Comparison of ENCODE assay signal across 11 mouse cellular contexts in the genomic region with DNA sequence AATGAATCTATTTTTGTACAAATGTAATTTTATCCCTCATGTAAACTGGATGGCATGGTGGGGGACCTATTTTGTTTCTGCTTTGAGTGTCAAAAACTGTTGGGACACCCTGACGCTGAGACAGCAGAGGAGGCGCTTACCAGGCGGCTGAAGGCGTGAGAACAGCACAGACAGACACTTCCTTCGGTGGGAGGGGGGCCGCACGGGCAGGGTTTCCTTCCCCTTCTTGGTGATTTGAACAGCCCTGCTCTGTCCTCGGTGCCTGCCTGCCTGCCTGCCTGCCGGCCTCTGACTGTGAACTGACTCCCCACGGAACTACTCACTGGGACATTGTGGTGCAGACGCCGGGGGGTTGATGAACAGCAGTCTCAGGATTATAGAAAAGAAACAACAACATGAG.
DNase-seq lines count a peak whose midpoint lies in the region; ATAC-seq and TF ChIP-seq lines count a peak whose summit lies in the region.
"Had no signal": no experiment of that assay in that cellular context is flagged by ENCODE, and none has a peak within 500 bp of the region (broad histone marks: within the 10 kb centered on the region; RNA-seq: fewer than 3 reads in every experiment).

No protein-coding gene starts in this region.

- H3K9ac ChIP-seq in kidney, embryonic 14.5 days (ENCODE audit: low read depth, low read length), result no peak overlapping the region
- no peak overlapping the region for H3K9ac ChIP-seq in stomach, embryonic 14.5 days (replicated peaks; ENCODE audit: low read depth, low read length)
- no peak overlapping the region for H3K9ac ChIP-seq in stomach, postnatal 0 days (ENCODE audit: low read length)
- H3K9ac ChIP-seq: lung, embryonic 15.5 days had no signal

- no peak for ATAC-seq in kidney, embryonic 14.5 days (ENCODE audit: low FRiP score, low TSS enrichment)
- ATAC-seq in stomach, embryonic 14.5 days (ENCODE audit: insufficient number of reproducible peaks, insufficient read depth, low FRiP score, low read depth), result no peak
- no peak for ATAC-seq in stomach, postnatal 0 days (ENCODE audit: low FRiP score, low TSS enrichment)
- ATAC-seq in megakaryocyte, adult 5-6 weeks (ENCODE audit: poor library complexity, severe bottlenecking), result peak; percentile 55
- ATAC-seq: CD4-positive, CD25-positive, alpha-beta regulatory T cell, adult 4 months had no signal

- DNase-seq in kidney, adult 11 months, result peak; percentile 29
- DNase-seq in stomach, postnatal 0 days (ENCODE audit: low spot score), result no peak
- DNase-seq in kidney, postnatal 14 days, result peak; percentile 69
- DNase-seq in frontal cortex, postnatal 36 days (ENCODE audit: low spot score in 2 of 2), result no peak
- no peak for DNase-seq in embryo, embryonic 9.5 days (ENCODE audit: extremely low spot score)
- DNase-seq: adrenal gland, postnatal 14 days had no signal

- no peak overlapping the region for H3K27ac ChIP-seq in kidney, embryonic 14.5 days (ENCODE audit: low read depth, low read length)
- H3K27ac ChIP-seq in stomach, embryonic 14.5 days (ENCODE audit: low read length), result peak overlapping the region; percentile 39; the same call in 1 of the 2 replicates
- no peak overlapping the region for H3K27ac ChIP-seq in stomach, postnatal 0 days (replicated peaks)
- H3K27ac ChIP-seq: lung, embryonic 15.5 days had no signal

- no peak for TF ChIP-seq CTCF in stomach, postnatal 0 days (IDR thresholded peaks at IDR 0.05; ENCODE audit: low read depth)

- peaks cover 27% of the 10 kb centered on the region for H3K4me1 ChIP-seq in kidney, embryonic 14.5 days (ENCODE audit: control insufficient read depth, insufficient read depth, low read length)
- peaks cover 23% of the 10 kb centered on the region for H3K4me1 ChIP-seq in stomach, embryonic 14.5 days (ENCODE audit: control insufficient read depth, insufficient read depth, low read length)
- peaks cover 10% of the 10 kb centered on the region; the same call in 1 of the 2 replicates for H3K4me1 ChIP-seq in stomach, postnatal 0 days (replicated peaks; ENCODE audit: control insufficient read depth, insufficient read depth)

- H3K4me2 ChIP-seq in kidney, embryonic 14.5 days (replicated peaks; ENCODE audit: low read depth, low read length), result no peak overlapping the region
- no peak overlapping the region for H3K4me2 ChIP-seq in stomach, embryonic 14.5 days (replicated peaks; ENCODE audit: low read depth, low read length)
- H3K4me2 ChIP-seq in stomach, postnatal 0 days (replicated peaks; ENCODE audit: low read depth), result no peak overlapping the region
- H3K4me2 ChIP-seq: lung, embryonic 15.5 days had no signal

- no peak overlapping the region for H3K4me3 ChIP-seq in kidney, embryonic 14.5 days (ENCODE audit: low read length)
- H3K4me3 ChIP-seq in stomach, embryonic 14.5 days (ENCODE audit: low read depth, low read length), result no peak overlapping the region
- H3K4me3 ChIP-seq in stomach, postnatal 0 days (ENCODE audit: low read depth, low read length), result no peak overlapping the region
- H3K4me3 ChIP-seq: lung, embryonic 15.5 days had no signal

- H3K36me3 ChIP-seq in kidney, embryonic 14.5 days (ENCODE audit: control insufficient read depth, insufficient read depth, low read length), result peaks cover 16% of the 10 kb centered on the region; the same call in 1 of the 2 replicates
- peaks cover 12% of the 10 kb centered on the region; the same call in 1 of the 2 replicates for H3K36me3 ChIP-seq in stomach, embryonic 14.5 days (ENCODE audit: control insufficient read depth, insufficient read depth, low read length)
- H3K36me3 ChIP-seq in stomach, postnatal 0 days (ENCODE audit: control insufficient read depth, insufficient read depth, low read length), result peaks cover 6% of the 10 kb centered on the region

- no peak for TF ChIP-seq EP300 in stomach, postnatal 0 days (optimal IDR thresholded peaks at IDR 0.05)

- H3K27me3 ChIP-seq in kidney, embryonic 14.5 days (ENCODE audit: control insufficient read depth, insufficient read depth, low read length), result peaks cover 5% of the 10 kb centered on the region; the same call in 1 of the 2 replicates
- H3K27me3 ChIP-seq in stomach, embryonic 14.5 days (ENCODE audit: control insufficient read depth, insufficient read depth, low read length), result no peaks in the 10 kb centered on the region
- H3K27me3 ChIP-seq in stomach, postnatal 0 days (ENCODE audit: control insufficient read depth, insufficient read depth, low read length), result no peaks in the 10 kb centered on the region
- H3K27me3 ChIP-seq: lung, embryonic 15.5 days had no signal

- H3K9me3 ChIP-seq in kidney, embryonic 14.5 days (ENCODE audit: control insufficient read depth, low read length), result no peaks in the 10 kb centered on the region
- H3K9me3 ChIP-seq in stomach, embryonic 14.5 days (ENCODE audit: control insufficient read depth, low read depth, low read length), result no peaks in the 10 kb centered on the region
- no peaks in the 10 kb centered on the region for H3K9me3 ChIP-seq in stomach, postnatal 0 days (ENCODE audit: control insufficient read depth, low read length)
- H3K9me3 ChIP-seq: lung, embryonic 15.5 days had no signal

- 52% methylated on average over 12 of the region's 12 CpGs for WGBS in kidney, embryonic 14.5 days
- WGBS in stomach, embryonic 14.5 days, result 59% methylated on average over 12 of the region's 12 CpGs
- 58% methylated on average over 12 of the region's 12 CpGs for WGBS in stomach, postnatal 0 days

Comparison
In these comparisons a context has a peak if more than half of its experiments do, and no peak if none do; other contexts are left out.
1. DNase-seq: peak in kidney, adult 11 months (single experiment) and kidney, postnatal 14 days (single experiment); none in stomach, postnatal 0 days (single experiment), frontal cortex, postnatal 36 days (0 of 2) and embryo, embryonic 9.5 days (single experiment).